9 mouse cellular contexts compared by ENCODE assay signal in genomic region chr12:102302831-102303351, GRCm38 (mm10). TPM values are rescaled to one million over a fixed set of nuclear protein-coding genes. Genes with fewer than 3 reads are reported as not detected.
DNase-seq lines count a peak whose midpoint lies in the region; ATAC-seq and TF ChIP-seq lines count a peak whose summit lies in the region.
"Had no signal": no experiment of that assay in that cellular context is flagged by ENCODE, and none has a peak within 500 bp of the region (broad histone marks: within the 10 kb centered on the region; RNA-seq: fewer than 3 reads in every experiment).

No protein-coding gene starts in this region.

- TF ChIP-seq CTCF in liver, adult 2 months (IDR thresholded peaks at IDR 0.05; ENCODE audit: low read depth, low read length), result no peak

- 46% methylated on average over 4 of the region's 4 CpGs for WGBS in liver, adult 2 months
- WGBS in liver, embryonic 11.5 days, result 67% methylated on average over 4 of the region's 4 CpGs
- 65% methylated on average over 4 of the region's 4 CpGs for WGBS in kidney, embryonic 14.5 days
- 91% methylated on average over 4 of the region's 4 CpGs for WGBS in macrophage (ENCODE audit: missing documents)

- intact Hi-C loops in left cerebral cortex, postnatal 25 days (cut with DNase I), result no loop called here

- no peaks in the 10 kb centered on the region for H3K9me3 ChIP-seq in liver, embryonic 11.5 days (ENCODE audit: control insufficient read depth, low read length)
- no peaks in the 10 kb centered on the region for H3K9me3 ChIP-seq in kidney, embryonic 14.5 days (ENCODE audit: control insufficient read depth, low read length)
- H3K9me3 ChIP-seq: embryonic facial prominence, embryonic 12.5 days had no signal

- H3K4me1 ChIP-seq in liver, adult 2 months (ENCODE audit: control insufficient read depth, insufficient read depth, low read length), result peaks cover 34% of the 10 kb centered on the region
- peaks cover 37% of the 10 kb centered on the region for H3K4me1 ChIP-seq in liver, embryonic 11.5 days (replicated peaks; ENCODE audit: control insufficient read depth, insufficient read depth, low read length)
- H3K4me1 ChIP-seq in kidney, embryonic 14.5 days (ENCODE audit: control insufficient read depth, insufficient read depth, low read length), result peaks cover 22% of the 10 kb centered on the region

- peaks cover 30% of the 10 kb centered on the region; the same call in 1 of the 2 replicates for H3K79me2 ChIP-seq in liver, adult 2 months (ENCODE audit: control insufficient read depth, insufficient read depth, low read length)
- H3K79me2 ChIP-seq in macrophage (ENCODE audit: inconsistent target), result peaks cover 73% of the 10 kb centered on the region; the same call in 1 of the 2 replicates

- no peaks in the 10 kb centered on the region for H3K27me3 ChIP-seq in liver, adult 2 months (ENCODE audit: control insufficient read depth, insufficient read depth, low read length)
- H3K27me3 ChIP-seq in liver, embryonic 11.5 days (replicated peaks; ENCODE audit: control insufficient read depth, insufficient read depth, low read length), result no peaks in the 10 kb centered on the region
- H3K27me3 ChIP-seq in kidney, embryonic 14.5 days (ENCODE audit: control insufficient read depth, insufficient read depth, low read length), result no peaks in the 10 kb centered on the region
- H3K27me3 ChIP-seq: embryonic facial prominence, embryonic 12.5 days had no signal

- H3K9ac ChIP-seq in liver, adult 2 months (ENCODE audit: low read depth, low read length), result no peak overlapping the region
- H3K9ac ChIP-seq in liver, embryonic 11.5 days (ENCODE audit: low read depth, low read length), result no peak overlapping the region
- H3K9ac ChIP-seq in kidney, embryonic 14.5 days (ENCODE audit: low read depth, low read length), result no peak overlapping the region
- H3K9ac ChIP-seq: embryonic facial prominence, embryonic 12.5 days had no signal

- DNase-seq in liver, adult 2 months (ENCODE audit: extremely low read depth, low read depth, low spot score), result peak; percentile 54
- DNase-seq in liver, embryonic 11.5 days (ENCODE audit: low spot score), result no peak
- peak; percentile 84 for DNase-seq in gastrocnemius, postnatal 25 days
- DNase-seq in urinary bladder, adult 2 months (ENCODE audit: low spot score), result no peak
- DNase-seq in left cerebral cortex, postnatal 25 days (ENCODE audit: low spot score in 2 of 2), result no peak
- DNase-seq in thymus, postnatal 36 days, result no peak

- H3K27ac ChIP-seq in liver, adult 2 months (replicated peaks; ENCODE audit: insufficient read depth, low read depth, low read length), result no peak overlapping the region
- H3K27ac ChIP-seq in liver, embryonic 11.5 days (ENCODE audit: low read depth, low read length), result no peak overlapping the region
- no peak overlapping the region for H3K27ac ChIP-seq in kidney, embryonic 14.5 days (ENCODE audit: low read depth, low read length)
- H3K27ac ChIP-seq in macrophage, result peak overlapping the region; percentile 22
- H3K27ac ChIP-seq: embryonic facial prominence, embryonic 12.5 days had no signal

- no peak for TF ChIP-seq POLR2A in liver, adult 2 months (IDR thresholded peaks at IDR 0.05; ENCODE audit: extremely low read depth, insufficient read depth, low read length)

- no peak overlapping the region for H3K4me2 ChIP-seq in liver, embryonic 11.5 days
- no peak overlapping the region for H3K4me2 ChIP-seq in kidney, embryonic 14.5 days (replicated peaks; ENCODE audit: low read depth, low read length)
- H3K4me2 ChIP-seq: embryonic facial prominence, embryonic 12.5 days had no signal

- no peaks in the 10 kb centered on the region for H3K36me3 ChIP-seq in liver, adult 2 months (ENCODE audit: control insufficient read depth, insufficient read depth, low read length)
- no peaks in the 10 kb centered on the region; the same call in 1 of the 2 replicates for H3K36me3 ChIP-seq in liver, embryonic 11.5 days (ENCODE audit: control insufficient read depth, insufficient read depth, low read length)
- no peaks in the 10 kb centered on the region for H3K36me3 ChIP-seq in kidney, embryonic 14.5 days (ENCODE audit: control insufficient read depth, insufficient read depth, low read length)
- no peaks in the 10 kb centered on the region for H3K36me3 ChIP-seq in macrophage (ENCODE audit: inconsistent target)
- H3K36me3 ChIP-seq: embryonic facial prominence, embryonic 12.5 days had no signal

- no peak for ATAC-seq in liver, embryonic 11.5 days (replicated peaks; ENCODE audit: low FRiP score)
- ATAC-seq in kidney, embryonic 14.5 days (ENCODE audit: low FRiP score, low TSS enrichment), result peak; percentile 15; the same call in 1 of the 2 replicates

- no peak overlapping the region for H3K4me3 ChIP-seq in liver, adult 2 months (ENCODE audit: insufficient read depth, low read depth, low read length)
- no peak overlapping the region for H3K4me3 ChIP-seq in liver, embryonic 11.5 days (ENCODE audit: low read depth, low read length)
- H3K4me3 ChIP-seq in kidney, embryonic 14.5 days (ENCODE audit: low read length), result no peak overlapping the region
- H3K4me3 ChIP-seq in macrophage (ENCODE audit: inconsistent target), result no peak overlapping the region
- H3K4me3 ChIP-seq: embryonic facial prominence, embryonic 12.5 days had no signal

RNA-seq across cellular contexts. Expression of gene Rin3, which starts 20.0 kb away (rescaled TPM):
- total RNA-seq in liver, adult 2 months (2014; rRNA removed), result 4.9 and 9.2 TPM in 2 replicates
- polyA plus RNA-seq in liver, adult 2 months (2012; rRNA removed), result 8.4 and 12.0 TPM in 2 replicates
- polyA plus RNA-seq in liver, embryonic 11.5 days (2014; fragmentation: Nextera tagmentation; extraction: Ambion mirVana), result 10.2 and 12.9 TPM in 2 replicates
- total RNA-seq in gastrocnemius, postnatal 25 days (2021), result 1 to 10 TPM; 6.0 to 8.1 TPM
- 6.7 and 9.2 TPM in 2 replicates for polyA plus RNA-seq in kidney, embryonic 14.5 days (2014; fragmentation: Nextera tagmentation; extraction: Ambion mirVana)
- total RNA-seq in macrophage (2018; cell fraction: chromatin; rRNA removed), result 100 to 1,000 TPM in 3 of 26 experiments, 10 to 100 TPM in 23; 34.4 to 231 (median 61.8) TPM
- 10 to 100 TPM; 12.5 to 32.2 (median 22.3) TPM for total RNA-seq in macrophage (2018; cell fraction: cytosol; rRNA removed)
- total RNA-seq in macrophage (2018; cell fraction: nucleus; rRNA removed), result 100 to 1,000 TPM in 1 of 26 experiments, 10 to 100 TPM in 25; 21.9 to 150 (median 35.1) TPM
- 10.7 to 30.3 TPM (median 26.2 TPM) in 3 replicates for polyA plus RNA-seq in macrophage (2018)
- 2.1 and 5.5 TPM in 2 replicates for polyA plus RNA-seq in urinary bladder, adult 2 months (2012; rRNA removed)
- total RNA-seq in left cerebral cortex, postnatal 25 days (2021), result 1 to 10 TPM; 2.7 to 3.1 TPM

Comparison
In these comparisons a context has a peak if more than half of its experiments do, and no peak if none do; other contexts are left out.
1. DNase-seq: peak in liver, adult 2 months (single experiment) and gastrocnemius, postnatal 25 days (single experiment); none in liver, embryonic 11.5 days (single experiment), urinary bladder, adult 2 months (single experiment), left cerebral cortex, postnatal 25 days (0 of 2) and thymus, postnatal 36 days (0 of 2).